Mouse (Mus musculus) brain, embryonic 14.5 days (tissue): Measurements from ENCODE around the gene Rflnb. TPM values are rescaled to one million over a fixed set of nuclear protein-coding genes. Genes with fewer than 3 reads are reported as not detected.

ENCODE experiments used
- DNase-seq: peaks from one replicate; pipeline ENCODE4 v3.0.0-alpha.2; 2011; ENCODE audit warnings: low read depth
- CTCF ChIP-seq: fragments of 200-500 bp; IDR thresholded peaks from 2 replicates; pipeline ENCODE4 v1.5.1; 2012; ENCODE audit warnings: inconsistent platforms, mild to moderate bottlenecking, moderate library complexity, borderline replicate concordance; ENCODE audit not compliant: insufficient read depth, insufficient read length; ENCODE audit errors: extremely low read depth
- POLR2A ChIP-seq: fragments of 200-500 bp; IDR thresholded peaks from 2 replicates; pipeline ENCODE4 v1.6.1; 2012; ENCODE audit warnings: mild to moderate bottlenecking, inconsistent platforms, borderline replicate concordance; ENCODE audit not compliant: poor library complexity, insufficient read depth, insufficient read length, severe bottlenecking; ENCODE audit errors: extremely low read depth
- polyA plus RNA-seq: library from polyadenylated mRNA; depleted of rRNA; stranded (reverse); fragments of >200 nt; gene quantifications from 2 replicates; pipeline ENCODE4 v1.2.3, GENCODE M21; 2012

Gene Rflnb
- polyA plus RNA-seq, 1 experiment = 6.0 TPM

DNA sequence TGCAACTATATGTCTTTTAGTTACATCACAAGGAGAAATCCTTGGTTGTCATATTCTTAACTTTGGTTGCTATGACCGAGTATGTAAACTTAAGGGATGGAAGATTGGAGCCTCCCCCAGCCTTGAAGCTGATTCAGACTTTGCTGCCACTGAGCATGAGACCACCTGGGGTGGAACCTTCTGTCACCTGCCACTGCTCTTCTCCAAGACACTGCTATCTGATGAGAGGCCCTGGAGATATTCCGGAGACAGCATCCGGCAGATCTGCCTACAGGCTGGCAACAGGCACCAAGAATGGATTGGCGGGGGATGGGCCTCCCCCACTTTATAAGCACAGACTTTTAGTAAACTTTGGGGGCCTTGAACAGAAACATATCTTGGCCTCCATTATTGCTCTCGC lies 24.9 kb upstream of the Rflnb start:
- TF ChIP-seq POLR2A (no peak), CTCF (no peak)
- no peak for DNase-seq

DNA sequence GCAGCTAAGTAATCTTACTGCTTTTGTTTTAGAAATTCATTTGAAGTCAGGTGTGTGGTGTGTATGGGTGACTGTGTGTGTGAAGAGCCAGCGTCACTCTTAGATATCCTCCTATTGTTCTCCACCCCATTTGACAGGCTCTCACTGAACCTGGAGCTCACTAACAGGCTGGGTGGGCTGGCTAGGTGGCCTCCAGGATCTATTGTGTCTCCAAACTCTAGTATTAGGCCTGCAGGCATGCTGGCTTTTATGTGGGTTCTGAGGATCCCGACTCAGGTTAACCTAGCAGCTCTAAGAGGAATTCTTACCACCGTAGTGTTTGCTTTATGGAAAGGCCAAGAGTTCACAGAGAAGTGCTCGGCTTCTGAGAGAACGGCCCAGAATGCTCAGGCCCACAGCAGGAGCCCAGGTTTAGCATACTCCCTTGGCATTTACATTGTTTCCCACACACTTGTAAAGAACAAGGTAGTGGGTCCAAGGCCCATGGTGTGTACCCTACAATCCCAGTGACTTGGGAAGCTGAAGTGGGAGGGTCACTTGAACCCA lies 23.5 kb upstream of the Rflnb start:
- DNase-seq = no peak
- TF ChIP-seq CTCF (no peak), POLR2A (no peak)

DNA sequence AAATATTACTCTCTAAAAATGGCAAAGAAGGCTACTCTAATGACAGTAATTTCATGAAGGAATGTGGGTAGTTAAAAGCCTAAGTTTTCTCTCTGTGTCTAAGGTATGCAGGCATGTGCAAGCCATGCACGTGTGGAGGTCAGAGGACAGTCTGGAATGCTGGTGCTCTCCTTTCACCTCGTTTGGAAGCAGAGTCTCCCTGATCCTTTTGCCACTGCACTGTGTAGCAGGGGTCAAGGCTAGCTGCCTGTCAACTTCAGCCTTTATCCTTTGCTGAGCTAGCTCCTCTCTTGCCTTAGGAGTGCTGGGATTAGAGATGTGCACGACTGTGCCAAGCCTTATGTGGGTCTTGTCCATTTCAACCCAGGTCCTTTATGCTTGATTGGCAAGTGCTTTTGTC lies 22.9 kb upstream of the Rflnb start:
- TF ChIP-seq POLR2A (no peak), CTCF (no peak)

DNA sequence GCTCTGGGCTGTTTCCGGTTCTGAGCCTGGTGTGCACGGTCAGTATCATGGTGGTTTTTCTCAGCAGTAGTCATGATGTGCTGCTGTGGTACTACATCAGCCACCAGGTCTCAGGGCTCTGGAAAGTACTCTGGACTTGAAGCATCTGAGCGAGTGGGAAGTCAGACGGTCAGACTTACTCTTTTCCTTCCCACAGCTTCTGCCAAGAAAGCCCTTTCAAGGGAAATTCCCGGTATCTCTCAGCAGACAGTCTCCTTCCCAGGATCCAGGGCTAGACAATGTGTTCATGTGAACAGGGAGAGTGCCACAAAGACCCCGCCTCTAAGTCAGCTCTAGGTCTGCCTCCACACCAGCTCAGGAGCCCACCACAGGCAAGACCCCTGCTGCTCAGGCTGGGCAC lies 17.8 kb upstream of the Rflnb start:
- TF ChIP-seq POLR2A (no peak), CTCF (no peak)
- no peak for DNase-seq

More for the DNA sequence above, 22.9 kb upstream of the Rflnb start:
- DNase-seq = no peak

DNA sequence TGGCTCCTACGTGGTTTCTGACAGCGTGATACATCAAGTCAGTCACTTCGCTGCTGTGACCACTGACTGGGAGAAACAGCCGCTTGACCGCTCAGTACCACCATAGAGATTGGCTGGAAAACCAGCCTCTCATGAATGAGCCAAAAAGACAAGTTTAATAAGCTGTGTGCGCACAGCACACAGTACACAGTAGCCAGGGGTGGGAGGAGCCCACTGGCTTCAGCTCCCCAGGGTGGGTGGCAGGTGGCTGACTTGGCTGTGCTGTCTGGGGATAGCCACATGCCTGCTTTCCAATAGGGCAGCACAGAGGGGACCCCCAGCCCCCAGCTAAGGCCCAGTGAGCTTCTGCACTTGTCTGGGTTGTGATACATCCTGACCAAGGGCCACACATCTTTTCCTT lies 16.9 kb upstream of the Rflnb start:
- no peak for TF ChIP-seq POLR2A
- no peak for TF ChIP-seq CTCF
- peak; percentile 13 for DNase-seq

DNA sequence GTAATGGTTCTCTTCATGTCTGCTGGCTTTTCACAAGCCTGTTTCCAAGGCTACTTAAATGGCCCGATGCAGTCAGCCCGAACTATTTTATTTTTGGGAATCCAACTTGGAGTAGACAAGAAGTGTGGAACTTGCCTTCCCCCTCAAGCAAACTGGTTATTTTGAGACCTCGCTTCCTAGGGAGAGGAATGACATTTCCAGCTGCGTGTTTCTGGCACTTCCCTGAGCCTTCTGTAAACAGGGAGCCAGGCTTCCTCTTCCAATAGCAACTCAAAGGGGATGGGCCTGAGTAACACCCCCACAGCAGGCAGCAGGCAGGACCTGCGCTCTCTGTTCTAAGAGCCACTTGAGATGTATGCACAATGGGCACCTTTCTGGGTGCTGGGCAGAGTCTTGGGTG lies 15.3 kb upstream of the Rflnb start:
- peak; percentile 31 for DNase-seq
- no peak for TF ChIP-seq CTCF
- no peak for TF ChIP-seq POLR2A

DNA sequence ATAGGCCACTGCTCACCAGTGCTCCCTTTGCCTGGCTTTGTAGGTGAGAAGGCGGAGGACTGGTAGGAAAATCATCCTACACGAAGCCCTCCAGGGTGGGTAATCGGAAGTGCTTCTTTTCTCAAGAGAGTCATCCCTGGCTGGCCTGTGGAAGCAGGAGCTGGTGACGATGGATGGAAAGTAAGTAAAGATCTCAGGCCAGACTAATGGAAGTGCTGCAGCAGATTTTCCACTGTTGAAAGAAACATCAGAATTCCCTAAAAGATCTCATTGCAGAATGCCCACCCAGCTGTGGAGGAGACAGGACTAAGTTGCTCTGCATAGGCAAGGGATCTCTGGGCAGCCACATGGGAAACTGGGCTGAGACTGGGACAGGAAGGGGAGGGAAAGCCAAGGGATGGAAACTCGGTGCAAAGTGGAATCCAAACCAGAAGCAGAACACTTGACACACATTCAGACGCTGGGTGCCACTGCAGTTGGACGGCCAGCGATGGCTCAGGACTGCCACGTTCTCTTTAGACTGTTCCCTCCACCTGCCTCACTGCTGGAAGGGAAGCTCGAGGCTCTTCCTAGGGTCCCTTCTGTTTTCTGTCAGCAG lies 14.6 kb upstream of the Rflnb start:
- no peak for TF ChIP-seq POLR2A
- no peak for TF ChIP-seq CTCF
- DNase-seq = no peak

DNA sequence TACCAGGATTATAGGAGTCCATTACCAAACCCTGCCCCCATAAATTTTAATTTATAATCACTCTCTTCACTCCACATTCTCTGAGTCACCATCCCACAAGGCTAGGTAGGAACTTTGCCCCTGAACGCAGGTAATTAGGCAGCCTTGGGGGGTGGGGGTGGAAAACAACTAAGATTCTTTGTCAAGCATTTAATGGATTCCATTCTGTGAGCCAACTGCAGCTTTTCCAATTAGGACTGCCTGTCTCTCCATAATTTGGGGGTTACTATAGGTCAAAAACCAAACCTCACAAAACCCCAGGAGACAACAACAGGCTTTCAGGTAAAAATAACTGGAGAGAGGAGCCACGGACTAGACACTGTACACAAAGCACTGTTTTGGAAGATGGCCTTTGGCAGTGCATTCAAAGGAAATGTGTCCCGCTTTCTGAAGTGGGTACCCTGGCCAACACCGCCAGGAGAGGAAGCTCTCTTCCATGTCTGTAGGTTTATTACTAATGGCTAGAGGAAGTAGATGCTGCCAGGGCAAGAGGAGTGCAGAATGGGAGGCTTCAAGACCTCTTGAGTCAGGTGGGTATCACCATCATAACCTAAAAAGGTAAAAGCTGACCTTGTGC lies 13.3 kb upstream of the Rflnb start:
- DNase-seq = no peak
- TF ChIP-seq POLR2A (no peak), CTCF (no peak)

DNA sequence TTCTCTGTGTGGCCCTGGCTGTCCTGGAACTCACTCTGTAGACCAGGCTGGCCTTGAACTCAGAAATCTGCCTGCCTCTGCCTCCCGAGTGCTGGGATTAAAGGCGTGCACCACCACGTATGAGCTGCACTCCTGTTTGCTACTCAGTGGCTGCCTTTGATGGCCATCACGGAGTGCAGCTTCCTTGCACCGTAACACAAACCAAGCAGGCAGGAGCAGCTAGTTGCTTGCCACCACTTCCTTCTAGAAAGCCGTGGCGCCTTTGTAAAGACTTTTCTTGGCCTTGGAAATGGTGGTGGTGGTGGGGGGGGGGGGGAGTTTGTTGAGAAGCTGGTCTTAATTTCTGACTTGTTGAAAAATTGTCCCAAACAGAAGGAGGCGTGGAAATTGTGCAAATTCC lies 12.5 kb upstream of the Rflnb start:
- no peak for TF ChIP-seq POLR2A
- DNase-seq = no peak

DNA sequence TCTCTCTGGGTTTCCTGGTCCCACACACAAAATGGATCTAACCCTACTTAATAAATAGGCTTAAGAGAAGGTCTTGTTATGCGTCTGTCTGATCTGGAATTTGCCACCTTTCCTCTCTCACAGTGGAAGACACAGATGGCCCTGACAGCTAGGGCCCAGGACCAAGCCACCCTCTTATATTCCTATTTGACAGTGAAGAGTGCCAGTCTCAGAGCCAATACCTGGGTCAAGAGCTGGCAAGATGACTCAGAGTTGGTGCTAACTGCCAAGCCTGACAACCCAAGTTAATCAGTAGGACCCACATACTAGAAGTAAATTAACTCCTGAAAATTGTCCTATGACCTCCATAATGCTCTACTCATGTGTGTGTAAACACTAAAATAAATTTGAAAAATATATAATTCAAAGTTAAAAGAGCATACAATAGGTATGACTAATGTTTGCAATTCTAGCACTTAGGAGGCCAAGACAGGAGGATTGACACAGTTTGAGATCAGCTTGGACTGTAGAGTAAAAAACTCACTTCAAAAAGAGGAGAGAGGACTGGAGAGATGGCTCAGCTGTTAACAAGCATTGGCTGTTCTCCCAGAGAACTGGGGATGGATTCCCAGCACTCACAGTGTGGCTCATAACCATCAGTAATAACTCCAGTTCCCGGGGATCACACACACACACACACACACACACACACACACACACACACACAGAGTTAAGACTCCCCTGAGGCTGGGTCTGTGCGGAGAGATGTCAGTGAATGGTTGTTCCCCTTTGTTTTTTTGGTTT lies 11.9 kb upstream of the Rflnb start:
- DNase-seq = no peak

DNA sequence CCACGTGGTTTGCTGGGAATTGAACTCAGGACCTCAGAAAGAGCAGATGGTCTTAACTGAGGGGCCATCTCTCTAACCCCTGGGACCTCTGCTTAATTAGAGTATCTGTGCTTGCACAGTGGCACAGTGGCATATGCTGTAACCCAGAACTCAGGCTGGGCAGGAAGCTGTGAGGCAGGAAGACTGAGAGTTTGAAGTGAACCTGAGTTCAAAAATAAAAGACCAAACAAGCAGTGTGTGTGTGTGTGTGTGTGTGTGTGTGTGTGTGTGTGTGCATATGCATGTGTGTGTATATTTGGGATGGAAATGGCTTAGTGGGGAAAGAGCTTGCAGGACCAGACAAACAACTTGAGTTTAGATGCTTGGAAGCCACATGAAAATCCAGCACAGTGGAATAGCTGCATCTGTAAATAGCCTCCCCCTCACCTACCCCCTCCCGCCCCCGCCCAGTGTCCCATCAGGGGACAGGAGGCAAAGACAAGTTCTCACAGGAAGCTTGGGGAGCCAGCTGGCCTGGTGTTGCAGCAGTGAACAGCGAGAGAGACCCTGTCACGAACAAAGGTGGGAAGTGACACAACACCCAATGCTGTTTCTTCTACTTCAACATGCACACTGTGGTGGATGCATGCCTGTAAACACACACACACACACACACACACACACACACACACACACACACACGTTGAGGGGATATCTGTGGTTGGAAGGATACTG lies 10.2 kb upstream of the Rflnb start:
- DNase-seq = no peak
- TF ChIP-seq CTCF = no peak
- TF ChIP-seq POLR2A = no peak

More for the DNA sequence above, 11.9 kb upstream of the Rflnb start:
- TF ChIP-seq POLR2A (no peak), CTCF (no peak)

DNA sequence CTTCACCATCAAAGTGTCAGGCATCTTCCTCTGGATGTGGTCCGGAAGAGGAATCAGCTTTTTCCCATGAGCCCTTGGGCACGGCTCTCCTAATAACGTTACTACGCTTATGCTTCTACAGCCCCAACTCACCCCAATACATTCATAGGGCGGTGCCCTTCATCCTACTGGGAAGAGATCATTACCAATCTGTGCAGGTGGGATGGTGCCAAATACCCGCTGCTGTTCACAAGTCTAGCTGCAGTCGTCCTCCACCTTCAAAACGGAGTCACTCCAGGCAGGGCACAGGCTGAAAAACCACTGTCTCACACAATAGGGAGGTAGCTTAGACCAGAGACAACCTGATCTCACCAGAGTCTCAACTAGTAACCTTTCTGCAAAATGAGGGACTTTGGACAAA lies 7.6 kb upstream of the Rflnb start:
- no peak for TF ChIP-seq CTCF
- TF ChIP-seq POLR2A = no peak
- DNase-seq = no peak
